Mouse (Mus musculus) adipose tissue, adult 10 weeks (tissue): ENCODE measurements around the gene Acer3. TPM values are rescaled to one million over a fixed set of nuclear protein-coding genes. Genes with fewer than 3 reads are reported as not detected.

Experiments used
- polyA plus RNA-seq: library from polyadenylated mRNA; stranded (reverse); fragments of 350-450 nt; fragmentation: Illumina TruSeq; extraction: RNeasy Lipid Tissue Mini Kit (QIAGEN cat#74804); gene quantifications from one replicate; pipeline ENCODE4 v1.2.3, GENCODE M21; 2014; ENCODE audit warnings: low read depth, low replicate concordance

The Acer3 gene
- polyA plus RNA-seq, result 12.6 TPM

GRCm38 (mm10) chr7:98321083-98321482 is at the start of gene Acer3:
Gene Acer3, minus strand, starts transcription at chr7:98321208.

GRCm38 (mm10) chr7:98361063-98361652 is 40.1 kb upstream of the Acer3 start, which contains the start of gene Tsku:
Gene Tsku, minus strand, starts transcription at chr7:98361328.

GRCm38 (mm10) chr7:98199381-98199780 is 121.6 kb downstream of the Acer3 start, which contains the start of gene B3gnt6:
Gene B3gnt6, minus strand, starts transcription at chr7:98199481.

GRCm38 (mm10) chr7:98177929-98178559 is 143.0 kb downstream of the Acer3 start, which contains the start of gene Capn5:
Gene Capn5, minus strand, starts transcription at chr7:98178274.

Other genes with a start within 250 kb of the Acer3 start
- 15.7 TPM for gene Myo7a, start 201.7 kb downstream of the Acer3 start, polyA plus RNA-seq
- gene Omp, start 175.7 kb downstream of the Acer3 start, polyA plus RNA-seq, result 10.6 TPM
- gene Capn5, start 142.9 kb downstream of the Acer3 start, polyA plus RNA-seq, result 89.1 TPM
- gene B3gnt6, start 121.7 kb downstream of the Acer3 start, polyA plus RNA-seq, result 0.16 TPM
- gene Tsku, start 40.1 kb upstream of the Acer3 start, polyA plus RNA-seq, result 7.6 TPM
- gene Gucy2d, start 119.2 kb upstream of the Acer3 start, polyA plus RNA-seq, result not detected
- 10.6 TPM for gene Lrrc32, start 168.1 kb upstream of the Acer3 start, polyA plus RNA-seq